Mouse (Mus musculus) spleen, postnatal 36 days (tissue): ENCODE measurements at regions not wholly inside any gene's neighbourhood (a gene's known extent, or its start where the extent isn't known, plus 50 kb on each side); places are given as distances from the start of the nearest gene placed in this dataset.

Source experiments
- DNase-seq, 2 experiments: peaks; one replicate each; pipeline ENCODE4 v3.0.0; 2022; ENCODE audit warnings: low spot score in 2 of 2, mixed read lengths in 1 of 2

GRCm38 (mm10) chr17:80795453-80796105 lies 67.3 kb upstream of the Map4k3 start:
- DNase-seq = no peak

- no peak for DNase-seq
Measured at GRCm38 (mm10) chr17:80792605-80793004, 64.3 kb upstream of the Map4k3 start.

GRCm38 (mm10) chr17:80789706-80790105 lies 61.4 kb upstream of the Map4k3 start:
- DNase-seq = no peak

GRCm38 (mm10) chr17:80789000-80789399 lies 60.7 kb upstream of the Map4k3 start:
- no peak for DNase-seq

GRCm38 (mm10) chr17:80786858-80787257 lies 58.6 kb upstream of the Map4k3 start:
- no peak for DNase-seq

- no peak for DNase-seq
Measured at GRCm38 (mm10) chr17:80786061-80786851, 58.0 kb upstream of the Map4k3 start.

GRCm38 (mm10) chr17:80785476-80785875 lies 57.2 kb upstream of the Map4k3 start:
- no peak for DNase-seq

GRCm38 (mm10) chr17:80785049-80785448 lies 56.8 kb upstream of the Map4k3 start:
- DNase-seq = no peak

GRCm38 (mm10) chr17:80782233-80782632 lies 53.9 kb upstream of the Map4k3 start:
- DNase-seq = no peak

- no peak for DNase-seq
Measured at GRCm38 (mm10) chr17:80781621-80782020, 53.3 kb upstream of the Map4k3 start.

GRCm38 (mm10) chr17:80780303-80780702 lies 52.0 kb upstream of the Map4k3 start:
- no peak for DNase-seq

- DNase-seq = no peak
Measured at GRCm38 (mm10) chr17:80779782-80780181, 51.5 kb upstream of the Map4k3 start.
